Mouse (Mus musculus) intestine, postnatal 0 days (tissue): Measurements from ENCODE around the gene Rcan1. TPM values are rescaled to one million over a fixed set of nuclear protein-coding genes. Genes with fewer than 3 reads are reported as not detected.

ENCODE experiments used
- ATAC-seq: fragments of 200-750 bp; cut with Nextera tagmentation; 2 replicates; pipeline ENCODE4 v1.8.0; 2017; ENCODE audit warnings: mild to moderate bottlenecking, moderate TSS enrichment, moderate library complexity
- H3K27ac ChIP-seq: fragments of 300-500 bp; sonication (generic); 2 replicates; pipeline ENCODE4 v1.5.1; 2014; ENCODE audit warnings: mild to moderate bottlenecking, low read depth, low read length, moderate library complexity
- H3K27me3 ChIP-seq: fragments of 300-500 bp; sonication (generic); replicated peaks from 2 replicates; pipeline ENCODE4 v1.6.1; 2014; ENCODE audit warnings: low read length, mixed read lengths; ENCODE audit not compliant: control insufficient read depth, insufficient read depth
- H3K36me3 ChIP-seq: fragments of 300-500 bp; sonication (generic); 2 replicates; pipeline ENCODE4 v1.6.1; 2014; ENCODE audit warnings: mild to moderate bottlenecking, moderate library complexity; ENCODE audit not compliant: control insufficient read depth, insufficient read depth
- H3K4me1 ChIP-seq: fragments of 300-500 bp; sonication (generic); replicated peaks from 2 replicates; pipeline ENCODE4 v1.6.1; 2014; ENCODE audit warnings: antibody characterized with exemption, low read length, mixed read lengths; ENCODE audit not compliant: control insufficient read depth, insufficient read depth
- H3K4me2 ChIP-seq: fragments of 300-500 bp; sonication (generic); replicated peaks from 2 replicates; pipeline ENCODE4 v1.6.1; 2014; ENCODE audit warnings: low read depth, mild to moderate bottlenecking, moderate library complexity
- H3K4me3 ChIP-seq: fragments of 300-500 bp; sonication (generic); 2 replicates; pipeline ENCODE4 v1.5.1; 2014; ENCODE audit warnings: low read depth, low read length
- H3K9ac ChIP-seq: fragments of 300-500 bp; sonication (generic); 2 replicates; pipeline ENCODE4 v1.6.1; 2014; ENCODE audit warnings: mild to moderate bottlenecking, low read depth, low read length
- H3K9me3 ChIP-seq: fragments of 300-500 bp; sonication (generic); 2 replicates; pipeline ENCODE4 v1.6.1; 2016; ENCODE audit warnings: mixed run types; ENCODE audit not compliant: control insufficient read depth
- CTCF ChIP-seq: sonication (generic); IDR thresholded peaks from 2 replicates; pipeline ENCODE4 v1.5.1; 2016; ENCODE audit warnings: low read depth, mild to moderate bottlenecking, control low read depth, antibody characterized with exemption, moderate library complexity
- WGBS: fragments of 180-500 bp; shearing (Covaris S2); extraction: QIAGEN DNeasy Blood & Tissue Kit; methylation state at CpG from one replicate; pipeline ENCODE4 v1.1.7; 2014; 5-methylcytosine and 5-hydroxymethylcytosine counted together
- polyA plus RNA-seq: library from polyadenylated mRNA; unstranded; fragments of >200 nt; fragmentation: Nextera tagmentation; extraction: Ambion mirVana; gene quantifications from 2 replicates; pipeline ENCODE4 v1.2.1, GENCODE M21; 2015

The Rcan1 gene
- polyA plus RNA-seq, 1 experiment from 2014 or later: 52.0 TPM

DNA sequence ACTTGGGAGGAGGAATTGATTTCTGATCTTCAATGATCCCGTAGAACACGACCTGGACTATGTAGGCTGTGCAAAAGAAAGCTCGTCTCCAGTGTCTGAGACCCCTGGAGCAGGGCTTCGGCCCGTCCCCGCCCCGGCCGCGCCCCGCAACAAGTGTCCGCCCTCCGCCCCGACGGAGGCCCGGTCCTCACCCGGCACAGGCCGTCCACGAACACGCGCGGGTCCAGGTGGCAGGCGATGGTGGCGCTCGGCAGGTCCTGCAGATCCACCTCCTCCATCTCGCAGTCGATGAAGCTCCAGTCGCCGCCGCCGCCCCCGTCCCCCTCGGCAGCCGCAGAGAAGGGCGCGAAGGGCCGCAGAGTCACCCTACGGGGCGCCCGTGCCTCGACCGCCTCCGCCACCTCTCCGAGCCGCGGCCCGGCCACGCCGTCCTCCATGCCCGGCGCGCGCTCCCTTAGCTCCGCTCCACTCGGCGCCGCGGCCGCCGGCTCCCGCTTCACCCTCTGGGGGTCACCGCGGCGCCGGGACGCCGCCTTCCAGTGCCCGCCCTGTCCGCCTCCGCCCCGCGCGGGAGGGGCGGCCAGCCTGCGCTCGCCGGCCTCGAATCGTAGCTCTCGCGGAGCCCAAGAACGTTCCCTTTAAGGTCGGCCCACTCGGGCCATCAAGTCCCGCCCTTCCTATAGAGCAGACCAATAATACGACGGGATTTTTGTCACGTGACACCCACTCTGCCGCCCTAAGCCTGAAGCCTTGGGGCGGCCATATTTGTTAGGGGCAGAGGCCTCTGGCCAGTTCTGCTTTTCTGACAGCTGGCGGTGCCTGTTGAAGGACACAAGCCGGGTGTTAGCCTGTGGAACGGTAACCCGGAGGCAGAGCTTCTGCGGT, 4.8 kb downstream of the Rcan1 start:
- H3K4me1 ChIP-seq: no peaks in the 10 kb centered on the region; the same call in 1 of the 2 replicates
- TF ChIP-seq CTCF: peak; percentile 36
- H3K4me2 ChIP-seq: peak overlapping the region; percentile 96
- peak overlapping the region; percentile 66 for H3K4me3 ChIP-seq
- ATAC-seq: peak; percentile 96
- no peaks in the 10 kb centered on the region for H3K27me3 ChIP-seq
- H3K27ac ChIP-seq: peak overlapping the region; percentile 54
- H3K9ac ChIP-seq: peak overlapping the region; percentile 84
- no peaks in the 10 kb centered on the region for H3K36me3 ChIP-seq
- under 1% methylated on average over 92 of the region's 94 CpGs for WGBS
- H3K9me3 ChIP-seq: no peaks in the 10 kb centered on the region

- WGBS: 3% methylated on average over 10 of the region's 10 CpGs
- ATAC-seq: no peak
- no peaks in the 10 kb centered on the region for H3K9me3 ChIP-seq
- peak overlapping the region; percentile 84 for H3K9ac ChIP-seq
- no peak for TF ChIP-seq CTCF
- H3K36me3 ChIP-seq: no peaks in the 10 kb centered on the region
- H3K27me3 ChIP-seq: no peaks in the 10 kb centered on the region
- H3K4me1 ChIP-seq: no peaks in the 10 kb centered on the region; the same call in 1 of the 2 replicates
- 0 out of 2 replicates have a peak overlapping the region, but pooled peaks have one; percentile 6 for H3K27ac ChIP-seq
- peak overlapping the region; percentile 96 for H3K4me2 ChIP-seq
- H3K4me3 ChIP-seq: peak overlapping the region; percentile 66
Measured at GRCm38 (mm10) chr16:92465226-92465625, 5.4 kb downstream of the Rcan1 start.

GRCm38 (mm10) chr16:92464390-92464972, 6.2 kb downstream of the Rcan1 start:
- ATAC-seq: peak; percentile 47
- no peak for TF ChIP-seq CTCF

DNA sequence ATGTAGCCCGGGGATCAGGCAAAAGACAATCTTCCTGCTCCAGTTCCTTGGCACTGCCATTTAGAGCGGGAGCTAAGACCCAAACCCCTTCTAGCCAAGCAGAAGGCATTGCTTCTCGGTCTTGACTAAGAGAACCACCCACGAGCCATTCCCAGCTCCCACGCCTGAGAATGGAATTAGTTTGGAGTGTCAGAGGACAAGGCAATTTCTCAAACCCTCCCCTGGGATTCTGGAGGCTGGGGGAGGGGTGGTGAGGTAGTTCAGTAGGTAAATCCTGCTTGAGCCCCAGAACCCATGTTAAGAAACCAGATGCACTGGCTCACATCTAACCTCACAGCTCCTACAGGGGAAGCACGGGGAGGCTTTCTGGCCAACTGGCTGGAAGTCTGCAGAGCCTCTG, 9.3 kb downstream of the Rcan1 start:
- no peaks in the 10 kb centered on the region; the same call in 1 of the 2 replicates for H3K4me1 ChIP-seq
- no peak overlapping the region for H3K4me2 ChIP-seq
- H3K27me3 ChIP-seq: no peaks in the 10 kb centered on the region
- H3K9me3 ChIP-seq: no peaks in the 10 kb centered on the region
- no peak overlapping the region for H3K27ac ChIP-seq
- no peaks in the 10 kb centered on the region for H3K36me3 ChIP-seq
- ATAC-seq: no peak
- no peak overlapping the region for H3K9ac ChIP-seq
- H3K4me3 ChIP-seq: no peak overlapping the region
- TF ChIP-seq CTCF: no peak
- WGBS: 63% methylated on average over 6 of the region's 6 CpGs

More at GRCm38 (mm10) chr16:92464390-92464972, 6.2 kb downstream of the Rcan1 start:
- peak overlapping the region; percentile 66; the same call in 1 of the 2 replicates for H3K4me3 ChIP-seq
- H3K36me3 ChIP-seq: no peaks in the 10 kb centered on the region
- 15% methylated on average over 14 of the region's 14 CpGs for WGBS
- H3K27me3 ChIP-seq: no peaks in the 10 kb centered on the region
- peak overlapping the region; percentile 96 for H3K4me2 ChIP-seq
- H3K4me1 ChIP-seq: no peaks in the 10 kb centered on the region; the same call in 1 of the 2 replicates
- no peaks in the 10 kb centered on the region for H3K9me3 ChIP-seq
- H3K27ac ChIP-seq: peak overlapping the region; percentile 6; the same call in 1 of the 2 replicates
- no peak overlapping the region for H3K9ac ChIP-seq

GRCm38 (mm10) chr16:92457594-92457993, 13.1 kb downstream of the Rcan1 start:
- Histone ChIP-seq H3K9me3 (no peaks in the 10 kb centered on the region), H3K4me1 (no peaks in the 10 kb centered on the region), H3K27me3 (no peaks in the 10 kb centered on the region), H3K36me3 (0 out of 2 replicates have a peak, but pooled peaks cover 5% of the 10 kb centered on the region), H3K9ac (no peak overlapping the region), H3K4me2 (no peak overlapping the region), H3K4me3 (no peak overlapping the region), H3K27ac (no peak overlapping the region)
- peak; percentile 52 for ATAC-seq
- peak; percentile 97 for TF ChIP-seq CTCF
- WGBS: 26% methylated on average over 7 of the region's 7 CpGs

DNA sequence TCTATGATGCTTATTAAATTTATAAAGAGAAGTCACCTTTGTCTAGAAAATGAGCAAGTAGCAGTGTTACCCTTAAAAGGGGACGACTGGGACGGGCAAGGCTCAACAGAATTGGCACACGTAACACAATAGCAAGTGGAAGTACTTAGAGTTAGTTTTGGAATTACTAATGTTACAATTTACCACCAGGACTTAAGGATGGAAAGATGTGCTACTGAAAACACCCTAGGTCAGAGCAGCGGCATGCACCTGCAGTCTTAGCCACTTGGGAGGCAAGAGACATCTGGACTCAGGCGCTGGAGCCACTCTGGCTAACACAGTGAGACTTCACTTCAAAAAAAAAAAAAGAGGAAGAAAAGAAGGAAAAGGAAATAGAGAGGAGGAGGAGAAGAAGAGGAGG, 14.7 kb downstream of the Rcan1 start:
- H3K9ac ChIP-seq: no peak overlapping the region
- H3K4me1 ChIP-seq: no peaks in the 10 kb centered on the region
- no peaks in the 10 kb centered on the region for H3K27me3 ChIP-seq
- 0 out of 2 replicates have a peak, but pooled peaks cover 5% of the 10 kb centered on the region for H3K36me3 ChIP-seq
- no peak for TF ChIP-seq CTCF
- H3K4me2 ChIP-seq: no peak overlapping the region
- ATAC-seq: no peak
- H3K4me3 ChIP-seq: no peak overlapping the region
- H3K9me3 ChIP-seq: no peaks in the 10 kb centered on the region
- WGBS: 87% methylated on average over 5 of the region's 5 CpGs
- no peak overlapping the region for H3K27ac ChIP-seq
